Mouse (Mus musculus) gastrocnemius, postnatal 36 days (tissue): ENCODE results near the gene Vgll4. TPM values are rescaled to one million over a fixed set of nuclear protein-coding genes. Genes with fewer than 3 reads are reported as not detected.

Source experiments
- DNase-seq, 2 experiments: peaks; one replicate each; pipeline ENCODE4 v3.0.0; 2022
- intact Hi-C: fragments of 180-260 bp; cut with DNase I; formaldehyde crosslinking; loops from one replicate; pipeline ENCODE4 v1.15.1; 2025
- total RNA-seq, 2 experiments: library from RNA; stranded (reverse); gene quantifications; 2 replicates each; pipeline ENCODE4 v1.2.3; 2021

Gene Vgll4
- total RNA-seq, 2 experiments from 2014 or later: 13.4 to 14.5 TPM

DNA sequence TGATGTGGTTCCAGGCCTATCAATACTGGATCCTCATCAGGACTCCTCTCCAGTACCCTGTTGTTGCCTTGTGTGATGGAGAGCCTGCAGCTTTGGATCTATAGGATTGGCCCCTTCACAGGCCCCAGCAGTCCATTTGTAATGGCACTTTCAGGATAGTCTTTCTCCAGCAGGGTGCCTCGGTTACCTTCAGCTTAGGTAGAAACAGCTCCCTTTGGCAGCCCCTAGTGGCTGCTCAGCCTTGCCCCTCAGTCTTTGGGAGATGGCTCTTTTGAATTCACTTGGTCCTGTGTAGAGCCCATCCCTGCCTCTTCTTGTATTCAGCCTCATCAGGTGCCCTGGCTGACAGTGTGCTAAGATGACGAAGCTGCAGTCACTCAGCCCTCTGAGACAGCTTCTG, 142.9 kb downstream of the Vgll4 start:
- intact Hi-C loops: no loop called here
- no peak for DNase-seq

DNA sequence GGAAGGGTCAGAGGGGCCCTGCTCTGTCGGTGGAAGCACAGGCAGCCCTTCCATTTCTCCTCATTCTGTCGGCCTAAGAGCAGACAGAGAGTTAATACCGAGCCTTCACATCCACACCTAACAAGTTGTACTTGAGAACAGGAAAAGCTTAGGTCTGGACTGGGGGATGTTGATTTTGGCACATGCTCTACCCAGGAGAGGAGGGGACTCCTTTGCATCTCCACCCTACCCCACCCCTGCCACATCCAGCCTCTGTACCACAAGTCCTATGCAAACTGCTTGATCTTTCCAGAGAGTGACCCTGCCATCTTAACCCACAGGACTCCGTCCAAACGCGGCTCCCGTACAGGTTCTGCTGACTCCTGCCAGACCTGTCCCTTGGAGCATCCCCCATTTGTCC, 148.1 kb downstream of the Vgll4 start:
- no peak for DNase-seq
- intact Hi-C loops: no loop called here

DNA sequence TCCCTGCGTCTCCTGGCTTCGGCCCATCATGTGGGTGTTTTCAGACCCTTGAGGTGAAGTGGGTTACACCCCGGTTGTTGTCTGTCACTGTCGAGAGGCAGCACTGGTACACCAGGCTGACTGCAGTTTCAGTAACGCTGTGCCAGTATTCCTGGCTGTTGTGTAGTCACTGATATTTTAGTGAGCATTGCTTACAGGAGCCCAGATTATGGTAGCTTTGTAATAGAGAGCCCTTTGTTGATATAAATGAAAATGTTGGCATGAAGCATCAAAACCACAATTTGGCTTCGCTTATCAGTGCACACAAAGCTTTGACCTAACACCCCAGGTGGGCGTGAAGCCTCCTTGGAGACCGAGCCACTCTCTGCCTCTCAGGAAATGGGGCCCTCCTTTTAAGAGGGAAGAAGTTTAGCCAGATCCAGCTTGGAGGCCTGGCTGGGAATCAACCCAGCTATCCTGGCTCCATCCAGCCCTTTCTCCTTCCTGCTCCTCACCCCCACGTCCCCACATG, 149.8 kb downstream of the Vgll4 start:
- intact Hi-C loops: loop anchor here (5.0 kb wide), 1 partner anchor 52 kb away; no protein-coding TSS in a partner anchor
- DNase-seq: no peak

DNA sequence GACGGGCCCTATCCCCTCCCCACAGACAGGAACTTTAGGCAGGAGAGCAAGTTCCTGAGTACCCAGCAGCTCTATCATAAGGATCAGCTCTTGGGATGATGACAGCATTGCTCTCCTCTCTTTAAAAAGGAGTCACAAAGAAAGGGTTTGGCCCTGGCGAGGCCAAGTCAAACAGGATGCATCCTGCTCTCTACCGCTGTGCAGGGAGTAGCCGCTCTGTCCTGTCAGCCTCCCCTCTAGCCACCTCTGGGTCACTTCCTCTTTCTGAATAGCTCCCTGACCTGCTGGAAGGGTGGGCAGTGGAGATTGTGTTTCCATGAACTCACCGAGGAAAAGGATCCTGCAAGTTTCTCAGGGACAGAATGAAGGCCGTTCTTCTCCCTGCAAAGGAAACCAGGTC, 151.3 kb downstream of the Vgll4 start:
- DNase-seq: no peak
- intact Hi-C loops: loop anchor here (5.0 kb wide), 1 partner anchor 54 kb away; no protein-coding TSS in a partner anchor

DNA sequence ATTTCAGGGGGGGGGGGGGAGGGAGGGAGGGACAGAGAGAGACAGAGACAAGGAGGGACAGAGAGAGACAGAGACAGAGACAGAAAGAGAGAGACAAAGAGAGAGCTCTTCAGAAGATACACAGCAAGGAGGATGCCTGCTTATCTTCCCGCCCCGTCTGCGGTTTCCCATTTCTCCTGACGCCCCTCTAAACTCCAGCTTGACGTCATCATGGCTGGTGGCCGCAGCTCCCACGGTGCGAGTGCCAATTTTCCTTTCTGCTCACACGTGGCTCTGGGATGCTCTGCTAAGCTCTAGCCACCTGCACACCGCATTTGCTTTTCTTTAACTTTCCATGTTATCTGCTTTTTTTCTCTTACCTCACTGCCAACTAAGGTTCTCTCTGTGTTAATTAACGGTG, 151.8 kb downstream of the Vgll4 start:
- intact Hi-C loops: loop anchor here (5.0 kb wide), 1 partner anchor 54 kb away; no protein-coding TSS in a partner anchor
- DNase-seq: no peak

DNA sequence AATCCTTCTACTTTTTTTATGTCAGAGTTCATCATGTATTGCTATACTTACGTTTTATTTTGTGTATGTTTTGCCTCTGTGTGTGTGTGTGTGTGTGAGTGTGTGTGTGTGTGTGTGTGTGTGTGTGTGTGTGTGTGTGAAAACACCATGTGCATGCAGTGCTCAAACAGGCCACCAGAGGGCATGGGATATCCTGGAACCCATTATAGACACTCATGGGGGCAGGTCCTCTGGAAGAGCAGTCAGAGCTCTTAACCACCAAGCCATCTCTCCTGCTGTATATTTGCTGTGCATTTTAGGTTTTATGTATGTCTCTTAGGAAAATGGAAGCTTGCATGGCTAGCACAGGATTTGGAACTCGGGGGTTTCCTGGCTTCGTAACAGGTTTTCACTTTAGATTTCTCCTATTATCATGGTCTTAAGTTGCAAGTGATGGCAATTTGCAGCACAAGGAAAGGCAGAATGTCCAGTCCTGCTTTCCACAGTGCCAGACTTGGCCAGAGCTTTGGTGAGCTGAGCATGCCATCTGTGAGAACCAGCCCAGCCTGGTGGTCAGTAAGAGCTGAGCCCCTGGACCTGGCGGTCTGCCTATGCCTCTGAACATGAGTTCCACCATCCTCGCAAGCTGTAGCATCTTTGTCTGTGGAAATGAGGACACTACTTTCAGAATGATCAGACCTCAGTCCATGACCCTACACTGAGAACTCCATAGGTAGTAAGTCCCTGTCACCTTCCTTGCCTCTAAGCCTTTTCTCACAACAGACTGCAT, 154.7 kb downstream of the Vgll4 start:
- intact Hi-C loops: loop anchor here (5.0 kb wide), 3 partner anchors 57 to 107 kb away; no protein-coding TSS in a partner anchor
- no peak for DNase-seq

DNA sequence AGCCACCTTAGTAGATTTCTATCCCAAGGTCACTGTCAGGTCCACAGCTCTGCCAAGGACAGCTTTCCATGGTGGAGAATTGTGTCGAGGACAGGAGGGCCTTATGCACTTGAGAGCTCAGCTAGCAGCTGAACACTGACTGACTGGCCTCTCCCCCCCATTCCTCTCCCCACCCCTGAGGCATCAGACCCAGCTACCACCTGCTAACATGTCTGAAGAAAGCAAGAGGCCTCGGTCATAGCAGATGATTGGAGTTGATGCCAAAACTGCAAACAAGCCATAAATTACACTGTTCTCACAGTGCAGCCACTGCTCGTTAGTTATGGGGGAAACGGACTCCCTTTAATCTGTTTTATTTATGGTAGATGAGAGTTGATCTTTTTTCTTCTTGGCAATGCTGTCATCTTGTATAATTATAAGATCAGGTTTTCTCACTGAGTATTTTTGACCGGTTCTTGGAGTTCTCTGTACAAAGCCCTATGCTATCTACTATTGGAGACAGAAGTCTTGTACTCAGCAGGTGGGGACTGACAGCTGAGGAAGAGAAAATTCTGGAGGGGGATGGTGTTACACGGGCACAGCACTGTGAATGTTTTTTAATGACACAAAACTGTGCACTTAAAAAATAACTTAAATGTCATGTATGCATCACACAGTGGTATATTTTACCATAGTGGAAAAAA, 155.5 kb downstream of the Vgll4 start:
- intact Hi-C loops: loop anchor here (5.0 kb wide), 2 partner anchors 78 to 108 kb away; no protein-coding TSS in a partner anchor
- no peak for DNase-seq

DNA sequence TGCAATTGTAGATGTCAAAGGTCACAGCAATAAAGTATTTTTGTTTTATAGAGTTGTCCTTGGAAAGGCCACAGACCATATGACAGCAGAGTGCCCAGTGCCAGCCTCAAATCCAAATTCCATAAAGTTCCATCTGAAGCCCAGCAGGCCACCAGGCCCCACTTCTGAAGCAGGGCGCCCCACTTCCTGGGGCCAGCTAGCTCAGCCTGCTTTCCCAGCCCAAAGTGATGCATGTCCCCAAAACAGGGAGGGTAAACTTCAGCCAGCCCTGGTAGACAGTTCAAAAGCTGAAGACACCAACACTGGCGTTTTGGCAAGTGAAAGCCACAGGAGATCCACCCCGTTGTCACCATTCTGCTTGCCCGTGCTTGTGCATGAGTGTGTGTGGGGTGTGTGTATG, 157.0 kb downstream of the Vgll4 start:
- DNase-seq: no peak
- intact Hi-C loops: loop anchor here (5.0 kb wide), 2 partner anchors 80 to 110 kb away; no protein-coding TSS in a partner anchor

DNA sequence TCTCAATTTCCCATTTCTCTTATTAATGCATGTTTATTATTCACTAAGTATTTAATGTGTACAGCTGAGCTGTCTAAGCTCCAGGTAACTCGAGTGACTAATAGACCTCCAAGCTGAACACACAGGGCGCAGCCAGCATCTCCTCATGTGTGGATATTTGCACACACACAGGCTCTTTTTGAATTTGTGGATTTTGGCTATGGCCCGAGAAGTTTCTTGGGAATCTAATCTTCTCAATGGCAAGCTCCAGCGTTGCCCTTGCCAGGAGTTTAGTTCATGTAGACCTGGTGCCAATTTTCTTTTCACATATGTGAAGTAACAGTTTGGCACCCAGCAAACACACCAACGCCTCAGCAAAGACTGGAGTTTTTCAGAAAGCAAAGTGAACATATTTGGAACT, 157.5 kb downstream of the Vgll4 start:
- intact Hi-C loops: loop anchor here (5.0 kb wide), 2 partner anchors 80 to 110 kb away; no protein-coding TSS in a partner anchor
- DNase-seq: peak; percentile 41 to 45

Other genes with a start within 250 kb of the Vgll4 start
- 1 to 10 TPM; 6.5 to 8.3 TPM for gene Tamm41, start 67.9 kb upstream of the Vgll4 start, total RNA-seq
- 1 to 10 TPM in 1 of 2 experiments, under 1 TPM in 1; 0.99 to 1.3 TPM for gene Syn2, start 164.9 kb upstream of the Vgll4 start, total RNA-seq